Mouse (Mus musculus): ENCODE results near the gene Abcc5. TPM values are rescaled to one million over a fixed set of nuclear protein-coding genes. Genes with fewer than 3 reads are reported as not detected.
"Not testable (repeated sequence)": the region's sequence is repeated elsewhere in the genome, so short reads cannot be mapped to it uniquely, and the experiment has no call there.

Abcc5 gene
- polyA plus RNA-seq, 1 experiment from 2014 or later, result 9.0 TPM

- Histone ChIP-seq H3K4me2 (ENCODE audit: low read depth, low read length) (no peak overlapping the region), H3K27ac (ENCODE audit: low read depth) (no peak overlapping the region), H3K9ac (replicated peaks) (no peak overlapping the region), H3K4me3 (ENCODE audit: low read depth, low read length) (no peak overlapping the region), H3K4me1 (ENCODE audit: insufficient read depth) (no peaks in the 10 kb centered on the region), H3K27me3 (ENCODE audit: insufficient read depth, low read length) (no peaks in the 10 kb centered on the region), H3K9me3 (ENCODE audit: low read length) (no peaks in the 10 kb centered on the region), H3K36me3 (replicated peaks; ENCODE audit: insufficient read depth, low read length) (no peaks in the 10 kb centered on the region)
- DNase-seq, result no peak
- ATAC-seq, result no peak
- WGBS (ENCODE audit: insufficient replicate concordance), result 70% methylated on average over 7 of the region's 7 CpGs
- TF ChIP-seq EP300 (IDR thresholded peaks at IDR 0.05; ENCODE audit: low read depth) (no peak), CTCF (IDR thresholded peaks at IDR 0.05; ENCODE audit: low read depth) (no peak)
Measured at GRCm38 (mm10) chr16:20444831-20445388, 18.7 kb upstream of the Abcc5 start.

- Histone ChIP-seq H3K4me3 (ENCODE audit: low read depth, low read length) (no peak overlapping the region), H3K9me3 (ENCODE audit: low read length) (no peaks in the 10 kb centered on the region), H3K4me2 (ENCODE audit: low read depth, low read length) (no peak overlapping the region), H3K27ac (ENCODE audit: low read depth) (no peak overlapping the region), H3K27me3 (ENCODE audit: insufficient read depth, low read length) (no peaks in the 10 kb centered on the region), H3K4me1 (ENCODE audit: insufficient read depth) (no peaks in the 10 kb centered on the region), H3K36me3 (replicated peaks; ENCODE audit: insufficient read depth, low read length) (no peaks in the 10 kb centered on the region), H3K9ac (replicated peaks) (no peak overlapping the region)
- WGBS (ENCODE audit: insufficient replicate concordance), result 83% methylated on average over 2 of the region's 2 CpGs
- ATAC-seq, result no peak
- TF ChIP-seq EP300 (IDR thresholded peaks at IDR 0.05; ENCODE audit: low read depth) (no peak), CTCF (IDR thresholded peaks at IDR 0.05; ENCODE audit: low read depth) (no peak)
- no peak for DNase-seq
Measured at GRCm38 (mm10) chr16:20442871-20443270, 16.7 kb upstream of the Abcc5 start.

GRCm38 (mm10) chr16:20438673-20439415, 12.7 kb upstream of the Abcc5 start:
- no peaks in the 10 kb centered on the region for H3K9me3 ChIP-seq (ENCODE audit: low read length)

GRCm38 (mm10) chr16:20438046-20438445, 11.9 kb upstream of the Abcc5 start:
- not testable (repeated sequence) for H3K4me3 ChIP-seq (ENCODE audit: low read depth, low read length); H3K9ac ChIP-seq (replicated peaks); DNase-seq; ATAC-seq; H3K4me1 ChIP-seq (ENCODE audit: insufficient read depth); H3K36me3 ChIP-seq (replicated peaks; ENCODE audit: insufficient read depth, low read length); H3K27ac ChIP-seq (ENCODE audit: low read depth); H3K9me3 ChIP-seq (ENCODE audit: low read length); H3K4me2 ChIP-seq (ENCODE audit: low read depth, low read length); H3K27me3 ChIP-seq (ENCODE audit: insufficient read depth, low read length)
- WGBS (ENCODE audit: insufficient replicate concordance), result 70% methylated on average over 1 of the region's 1 CpGs

More at GRCm38 (mm10) chr16:20438673-20439415, 12.7 kb upstream of the Abcc5 start:
- Histone ChIP-seq H3K27ac (ENCODE audit: low read depth) (no peak overlapping the region), H3K4me1 (ENCODE audit: insufficient read depth) (no peaks in the 10 kb centered on the region), H3K9ac (replicated peaks) (no peak overlapping the region), H3K4me3 (ENCODE audit: low read depth, low read length) (no peak overlapping the region), H3K36me3 (replicated peaks; ENCODE audit: insufficient read depth, low read length) (no peaks in the 10 kb centered on the region), H3K4me2 (ENCODE audit: low read depth, low read length) (no peak overlapping the region), H3K27me3 (ENCODE audit: insufficient read depth, low read length) (no peaks in the 10 kb centered on the region)
- no peak for TF ChIP-seq CTCF (IDR thresholded peaks at IDR 0.05; ENCODE audit: low read depth)
- TF ChIP-seq EP300 (IDR thresholded peaks at IDR 0.05; ENCODE audit: low read depth), result no peak
- 74% methylated on average over 11 of the region's 11 CpGs for WGBS (ENCODE audit: insufficient replicate concordance)
- DNase-seq (no peak), ATAC-seq (no peak)

GRCm38 (mm10) chr16:20436281-20436680, 10.1 kb upstream of the Abcc5 start:
- no peak for ATAC-seq
- TF ChIP-seq EP300 (IDR thresholded peaks at IDR 0.05; ENCODE audit: low read depth) (no peak), CTCF (IDR thresholded peaks at IDR 0.05; ENCODE audit: low read depth) (no peak)
- no peak overlapping the region for H3K27ac ChIP-seq (ENCODE audit: low read depth)
- H3K4me2 ChIP-seq (ENCODE audit: low read depth, low read length), result no peak overlapping the region
- H3K4me3 ChIP-seq (ENCODE audit: low read depth, low read length), result no peak overlapping the region
- H3K9me3 ChIP-seq (ENCODE audit: low read length), result no peaks in the 10 kb centered on the region
- H3K4me1 ChIP-seq (ENCODE audit: insufficient read depth), result no peaks in the 10 kb centered on the region
- no peaks in the 10 kb centered on the region for H3K36me3 ChIP-seq (replicated peaks; ENCODE audit: insufficient read depth, low read length)
- H3K27me3 ChIP-seq (ENCODE audit: insufficient read depth, low read length), result no peaks in the 10 kb centered on the region
- whole genome bisulfite sequencing (ENCODE audit: insufficient replicate concordance), result 68% methylated on average over 3 of the region's 3 CpGs
- no peak overlapping the region for H3K9ac ChIP-seq (replicated peaks)
- no peak for DNase-seq

- no peak for DNase-seq
- no peaks in the 10 kb centered on the region for H3K27me3 ChIP-seq (ENCODE audit: insufficient read depth, low read length)
Measured at GRCm38 (mm10) chr16:20429328-20429727, 3.1 kb upstream of the Abcc5 start.

More at GRCm38 (mm10) chr16:20429328-20429727, 3.1 kb upstream of the Abcc5 start:
- H3K4me3 ChIP-seq (ENCODE audit: low read depth, low read length), result no peak overlapping the region
- peaks cover 13% of the 10 kb centered on the region for H3K4me1 ChIP-seq (ENCODE audit: insufficient read depth)
- WGBS (ENCODE audit: insufficient replicate concordance), result 76% methylated on average over 5 of the region's 5 CpGs
- H3K4me2 ChIP-seq (ENCODE audit: low read depth, low read length), result no peak overlapping the region
- H3K27ac ChIP-seq (ENCODE audit: low read depth), result no peak overlapping the region
- no peaks in the 10 kb centered on the region for H3K9me3 ChIP-seq (ENCODE audit: low read length)
- no peak overlapping the region for H3K9ac ChIP-seq (replicated peaks)
- ATAC-seq, result no peak
- TF ChIP-seq CTCF (IDR thresholded peaks at IDR 0.05; ENCODE audit: low read depth) (no peak), EP300 (IDR thresholded peaks at IDR 0.05; ENCODE audit: low read depth) (no peak)
- no peaks in the 10 kb centered on the region for H3K36me3 ChIP-seq (replicated peaks; ENCODE audit: insufficient read depth, low read length)

Measured in liver, postnatal 0 days (tissue).